Mouse (Mus musculus): ENCODE measurements around the gene Mrps35. TPM values are rescaled to one million over a fixed set of nuclear protein-coding genes. Genes with fewer than 3 reads are reported as not detected.

Mrps35 gene
- 10 to 100 TPM; 80.2 to 97.5 (median 83.9) TPM for polyA plus RNA-seq (2017; shearing (Covaris generic))

GRCm38 (mm10) chr6:147042291-147043290 is at the start of gene Mrps35:
Mrps35 (plus strand) TSS chr6:147042764.
- ATAC-seq: peak; percentile 97

- no peak for ATAC-seq
Observed at GRCm38 (mm10) chr6:146994236-146994635, 48.3 kb upstream of the Mrps35 start.

- ATAC-seq: no peak
Observed at GRCm38 (mm10) chr6:146995391-146995790, 47.2 kb upstream of the Mrps35 start.

GRCm38 (mm10) chr6:146995878-146996277 is 46.7 kb upstream of the Mrps35 start:
- ATAC-seq: no peak

GRCm38 (mm10) chr6:146997006-146997405 is 45.6 kb upstream of the Mrps35 start:
- no peak for ATAC-seq

GRCm38 (mm10) chr6:146998710-146999109 is 43.9 kb upstream of the Mrps35 start:
- no peak for ATAC-seq

GRCm38 (mm10) chr6:146999302-146999701 is 43.3 kb upstream of the Mrps35 start:
- no peak for ATAC-seq

- no peak for ATAC-seq
Observed at GRCm38 (mm10) chr6:146999755-147000154, 42.8 kb upstream of the Mrps35 start.

GRCm38 (mm10) chr6:147008148-147008547 is 34.4 kb upstream of the Mrps35 start:
- peak; percentile 46 for ATAC-seq

- ATAC-seq: no peak
Observed at GRCm38 (mm10) chr6:147010358-147010757, 32.2 kb upstream of the Mrps35 start.

GRCm38 (mm10) chr6:147010811-147011520 is 31.6 kb upstream of the Mrps35 start:
- ATAC-seq: no peak

- ATAC-seq: no peak
Observed at GRCm38 (mm10) chr6:147011555-147011954, 31.0 kb upstream of the Mrps35 start.

- no peak for ATAC-seq
Observed at GRCm38 (mm10) chr6:147011977-147012376, 30.6 kb upstream of the Mrps35 start.

- ATAC-seq: no peak
Observed at GRCm38 (mm10) chr6:147013546-147013945, 29.0 kb upstream of the Mrps35 start.

GRCm38 (mm10) chr6:147017906-147018305 is 24.7 kb upstream of the Mrps35 start:
- no peak for ATAC-seq

GRCm38 (mm10) chr6:147018364-147018763 is 24.2 kb upstream of the Mrps35 start:
- no peak for ATAC-seq

- no peak for ATAC-seq
Observed at GRCm38 (mm10) chr6:147021181-147021580, 21.4 kb upstream of the Mrps35 start.

- no peak for ATAC-seq
Observed at GRCm38 (mm10) chr6:147022375-147023132, 20.0 kb upstream of the Mrps35 start.

- no peak for ATAC-seq
Observed at GRCm38 (mm10) chr6:147023133-147023395, 19.5 kb upstream of the Mrps35 start.

GRCm38 (mm10) chr6:147023568-147023967 is 19.0 kb upstream of the Mrps35 start:
- ATAC-seq: no peak

GRCm38 (mm10) chr6:147024761-147025160 is 17.8 kb upstream of the Mrps35 start:
- no peak for ATAC-seq

- ATAC-seq: no peak
Observed at GRCm38 (mm10) chr6:147028396-147028795, 14.2 kb upstream of the Mrps35 start.

GRCm38 (mm10) chr6:147029591-147029990 is 13.0 kb upstream of the Mrps35 start:
- ATAC-seq: no peak

All from inflammation-experienced regulatory T-cells, adult 6 months (primary cell).